Mouse (Mus musculus) forebrain, embryonic 16.5 days (tissue): ENCODE measurements around the gene Rhot2. TPM values are rescaled to one million over a fixed set of nuclear protein-coding genes. Genes with fewer than 3 reads are reported as not detected.

Experiments
- ATAC-seq: fragments of 200-750 bp; cut with Nextera tagmentation; 2 replicates; pipeline ENCODE4 v1.8.0; 2017; ENCODE audit warnings: mild to moderate bottlenecking, moderate library complexity
- H3K27ac ChIP-seq: fragments of 300-500 bp; sonication (generic); 2 replicates; pipeline ENCODE4 v1.5.1; 2014; ENCODE audit warnings: low read length, control low read depth
- H3K27me3 ChIP-seq: fragments of 300-500 bp; sonication (generic); replicated peaks from 2 replicates; pipeline ENCODE4 v1.6.1; 2014; ENCODE audit warnings: low read length; ENCODE audit not compliant: control insufficient read depth, insufficient read depth
- H3K36me3 ChIP-seq: fragments of 300-500 bp; sonication (generic); 2 replicates; pipeline ENCODE4 v1.6.1; 2014; ENCODE audit not compliant: control insufficient read depth, insufficient read depth
- H3K4me1 ChIP-seq: fragments of 300-500 bp; sonication (generic); replicated peaks from 2 replicates; pipeline ENCODE4 v1.6.1; 2014; ENCODE audit warnings: low read length; ENCODE audit not compliant: control insufficient read depth, insufficient read depth
- H3K4me2 ChIP-seq: fragments of 300-500 bp; sonication (generic); 2 replicates; pipeline ENCODE4 v1.6.1; 2014; ENCODE audit warnings: mild to moderate bottlenecking, low read length, control low read depth
- H3K4me3 ChIP-seq: fragments of 300-500 bp; sonication (generic); replicated peaks from 2 replicates; pipeline ENCODE4 v1.5.1; 2014; ENCODE audit warnings: mild to moderate bottlenecking, low read length, control low read depth
- H3K9ac ChIP-seq: fragments of 300-500 bp; sonication (generic); replicated peaks from 2 replicates; pipeline ENCODE4 v1.6.1; 2014; ENCODE audit warnings: low read depth, low read length, control low read depth
- H3K9me3 ChIP-seq: fragments of 300-500 bp; sonication (generic); 2 replicates; pipeline ENCODE4 v1.6.1; 2016; ENCODE audit warnings: low read length; ENCODE audit not compliant: control insufficient read depth
- WGBS: fragments of 180-500 bp; shearing (Covaris S2); extraction: QIAGEN DNeasy Blood & Tissue Kit; methylation state at CpG from one replicate; pipeline ENCODE4 v1.1.7; 2014; 5-methylcytosine and 5-hydroxymethylcytosine counted together
- polyA plus RNA-seq: library from polyadenylated mRNA; unstranded; fragments of >200 nt; fragmentation: Nextera tagmentation; extraction: Ambion mirVana; gene quantifications from 2 replicates; pipeline ENCODE4 v1.2.1, GENCODE M21; 2015

The Rhot2 gene
- polyA plus RNA-seq, 1 experiment from 2014 or later: 20.3 TPM

DNA sequence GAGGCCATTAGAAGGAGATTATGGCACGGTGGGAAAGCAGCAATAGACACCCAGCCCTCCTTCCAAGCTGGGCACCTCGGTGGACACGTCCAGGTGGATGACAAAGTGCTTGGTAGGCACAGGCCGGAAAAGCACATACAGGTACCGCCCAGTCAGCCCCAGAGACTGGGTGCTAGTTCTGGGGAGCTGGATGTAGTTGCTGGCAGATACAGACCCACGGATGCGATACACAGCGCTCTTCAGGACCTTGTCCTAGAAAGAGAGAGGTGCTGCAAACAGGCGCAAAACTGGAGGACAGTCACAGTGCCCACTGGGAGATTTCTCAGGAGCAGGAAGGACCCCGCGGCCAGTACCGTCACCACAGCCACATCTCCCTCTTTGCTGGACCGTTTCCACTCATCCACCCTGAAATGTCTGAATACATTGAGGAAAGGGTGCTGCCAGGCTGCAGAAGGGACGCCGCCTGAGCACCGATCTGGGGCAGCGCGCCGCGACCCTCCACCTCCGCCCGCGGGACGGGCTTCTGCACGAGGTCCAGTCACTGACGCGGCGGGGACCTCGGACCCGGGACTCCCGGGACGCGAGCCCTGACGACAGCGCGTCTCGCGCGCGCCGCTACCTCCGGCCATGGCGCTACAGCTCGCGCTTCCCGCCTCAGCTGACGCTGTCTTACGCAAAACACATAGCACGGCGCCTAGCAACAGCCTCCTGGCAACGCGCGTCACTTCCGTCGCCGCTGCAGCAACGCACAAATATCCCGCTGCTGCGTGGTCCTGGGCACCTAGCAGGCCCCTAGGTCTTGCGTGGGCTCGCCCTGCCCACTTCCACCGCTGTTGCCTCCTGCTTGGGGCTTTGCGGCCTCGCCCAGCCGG is 16.4 kb upstream of the Rhot2 start, which contains the start of gene Wdr90:
TSS of gene Wdr90 (minus strand) at position 670 of the 872 bp plus-strand sequence.
- no peaks in the 10 kb centered on the region for H3K27me3 ChIP-seq
- no peaks in the 10 kb centered on the region for H3K9me3 ChIP-seq
- peak within 1 kb of the TSS; percentile 90 for H3K4me2 ChIP-seq
- peak within 1 kb of the TSS; percentile 75 for H3K4me3 ChIP-seq
- no peaks in the 10 kb centered on the region for H3K36me3 ChIP-seq
- peak within 1 kb of the TSS; percentile 80 for H3K27ac ChIP-seq
- H3K9ac ChIP-seq: peak within 1 kb of the TSS; percentile 72
- peaks cover 16% of the 10 kb centered on the region for H3K4me1 ChIP-seq
- ATAC-seq: peak; percentile 98
- 2% methylated on average over 65 of the region's 65 CpGs for WGBS

GRCm38 (mm10) chr17:25860229-25860628 is 15.6 kb upstream of the Rhot2 start:
- H3K4me2 ChIP-seq: peak overlapping the region; percentile 90
- H3K27ac ChIP-seq: no peak overlapping the region
- peaks cover 16% of the 10 kb centered on the region for H3K4me1 ChIP-seq
- no peak for ATAC-seq
- H3K36me3 ChIP-seq: no peaks in the 10 kb centered on the region
- no peak overlapping the region; the same call in 1 of the 2 replicates for H3K4me3 ChIP-seq
- H3K9me3 ChIP-seq: no peaks in the 10 kb centered on the region
- H3K27me3 ChIP-seq: no peaks in the 10 kb centered on the region
- H3K9ac ChIP-seq: peak overlapping the region; percentile 72; the same call in 1 of the 2 replicates
- 95% methylated on average over 6 of the region's 6 CpGs for WGBS

GRCm38 (mm10) chr17:25843636-25844395 is 835 bp downstream of the Rhot2 start:
- 3% methylated on average over 38 of the region's 38 CpGs for WGBS
- H3K27me3 ChIP-seq: no peaks in the 10 kb centered on the region
- peak overlapping the region; percentile 66 for H3K27ac ChIP-seq
- peak overlapping the region; percentile 87 for H3K4me3 ChIP-seq
- no peaks in the 10 kb centered on the region for H3K9me3 ChIP-seq
- peak; percentile 8; the same call in 1 of the 2 replicates for ATAC-seq
- H3K9ac ChIP-seq: peak overlapping the region; percentile 78
- peaks cover 26% of the 10 kb centered on the region for H3K36me3 ChIP-seq
- peak overlapping the region; percentile 89 for H3K4me2 ChIP-seq
- H3K4me1 ChIP-seq: peaks cover 16% of the 10 kb centered on the region

DNA sequence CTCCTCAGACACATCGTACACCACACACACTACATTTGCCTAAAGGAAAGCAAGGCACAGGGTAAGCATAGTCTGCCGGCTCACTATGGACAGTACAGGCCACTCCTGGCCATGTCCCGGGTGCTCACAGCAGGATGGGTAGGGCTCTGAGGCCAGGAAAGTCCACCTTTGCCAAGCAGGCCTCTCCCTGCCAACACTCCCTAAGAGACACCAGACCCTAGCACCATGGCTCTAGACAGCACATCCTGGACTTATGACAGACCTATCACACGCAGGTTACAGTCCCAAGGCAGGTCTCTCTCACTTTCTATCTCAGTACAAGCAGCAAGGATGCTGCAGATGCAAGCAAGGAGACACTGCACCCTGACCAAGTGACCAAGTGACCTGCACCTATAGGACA is 1.5 kb downstream of the Rhot2 start:
- Histone ChIP-seq H3K36me3 (peaks cover 26% of the 10 kb centered on the region), H3K9ac (no peak overlapping the region; the same call in 1 of the 2 replicates), H3K27ac (no peak overlapping the region), H3K4me3 (peak overlapping the region; percentile 87; the same call in 1 of the 2 replicates), H3K27me3 (no peaks in the 10 kb centered on the region), H3K4me2 (peak overlapping the region; percentile 89; the same call in 1 of the 2 replicates), H3K9me3 (no peaks in the 10 kb centered on the region), H3K4me1 (peaks cover 19% of the 10 kb centered on the region)
- 91% methylated on average over 4 of the region's 4 CpGs for WGBS
- no peak for ATAC-seq

DNA sequence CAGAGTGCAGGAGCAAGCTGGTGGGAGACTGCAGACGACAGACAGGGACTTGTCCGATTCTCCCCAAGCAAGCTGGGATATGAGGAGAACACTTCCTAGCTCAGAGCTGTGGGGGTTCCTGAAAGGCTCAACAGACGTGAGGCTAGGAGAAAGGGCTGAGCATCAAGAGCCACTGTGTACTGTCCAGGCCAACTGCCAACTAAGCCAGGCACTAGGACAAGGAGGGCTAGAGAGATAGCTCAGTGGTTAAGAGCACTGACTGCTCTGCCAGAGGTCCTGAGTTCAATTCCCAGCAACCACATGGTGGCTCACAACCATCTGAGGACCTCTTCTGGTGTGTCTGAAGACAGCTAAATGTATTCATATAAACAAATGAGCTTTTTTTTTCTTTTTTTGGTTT is 2.1 kb downstream of the Rhot2 start:
- Histone ChIP-seq H3K27ac (no peak overlapping the region), H3K4me1 (peaks cover 25% of the 10 kb centered on the region), H3K4me2 (no peak overlapping the region), H3K9me3 (no peaks in the 10 kb centered on the region), H3K36me3 (peaks cover 26% of the 10 kb centered on the region), H3K27me3 (no peaks in the 10 kb centered on the region), H3K4me3 (no peak overlapping the region), H3K9ac (no peak overlapping the region)
- WGBS: 78% methylated on average over 3 of the region's 3 CpGs
- ATAC-seq: no peak

- Histone ChIP-seq H3K4me1 (peaks cover 34% of the 10 kb centered on the region), H3K9me3 (no peaks in the 10 kb centered on the region), H3K27me3 (no peaks in the 10 kb centered on the region), H3K4me2 (no peak within 1 kb of the TSS), H3K36me3 (peaks cover 26% of the 10 kb centered on the region), H3K4me3 (no peak within 1 kb of the TSS), H3K9ac (no peak within 1 kb of the TSS), H3K27ac (no peak within 1 kb of the TSS)
- 93% methylated on average over 22 of the region's 22 CpGs for WGBS
- ATAC-seq: no peak
These were observed 3.4 kb downstream of the Rhot2 start, which contains the start of gene Gm20683 for GRCm38 (mm10) chr17:25841117-25841880. Gm20683 (minus strand) TSS chr17:25841763.

- no peak overlapping the region for H3K27ac ChIP-seq
- H3K4me2 ChIP-seq: no peak overlapping the region
- H3K4me3 ChIP-seq: no peak overlapping the region
- peaks cover 41% of the 10 kb centered on the region for H3K4me1 ChIP-seq
- WGBS: 91% methylated on average over 6 of the region's 6 CpGs
- H3K36me3 ChIP-seq: peaks cover 26% of the 10 kb centered on the region
- H3K9ac ChIP-seq: no peak overlapping the region
- ATAC-seq: no peak
- H3K9me3 ChIP-seq: no peaks in the 10 kb centered on the region
- no peaks in the 10 kb centered on the region for H3K27me3 ChIP-seq
These were observed 4.1 kb downstream of the Rhot2 start for GRCm38 (mm10) chr17:25840519-25840918.

DNA sequence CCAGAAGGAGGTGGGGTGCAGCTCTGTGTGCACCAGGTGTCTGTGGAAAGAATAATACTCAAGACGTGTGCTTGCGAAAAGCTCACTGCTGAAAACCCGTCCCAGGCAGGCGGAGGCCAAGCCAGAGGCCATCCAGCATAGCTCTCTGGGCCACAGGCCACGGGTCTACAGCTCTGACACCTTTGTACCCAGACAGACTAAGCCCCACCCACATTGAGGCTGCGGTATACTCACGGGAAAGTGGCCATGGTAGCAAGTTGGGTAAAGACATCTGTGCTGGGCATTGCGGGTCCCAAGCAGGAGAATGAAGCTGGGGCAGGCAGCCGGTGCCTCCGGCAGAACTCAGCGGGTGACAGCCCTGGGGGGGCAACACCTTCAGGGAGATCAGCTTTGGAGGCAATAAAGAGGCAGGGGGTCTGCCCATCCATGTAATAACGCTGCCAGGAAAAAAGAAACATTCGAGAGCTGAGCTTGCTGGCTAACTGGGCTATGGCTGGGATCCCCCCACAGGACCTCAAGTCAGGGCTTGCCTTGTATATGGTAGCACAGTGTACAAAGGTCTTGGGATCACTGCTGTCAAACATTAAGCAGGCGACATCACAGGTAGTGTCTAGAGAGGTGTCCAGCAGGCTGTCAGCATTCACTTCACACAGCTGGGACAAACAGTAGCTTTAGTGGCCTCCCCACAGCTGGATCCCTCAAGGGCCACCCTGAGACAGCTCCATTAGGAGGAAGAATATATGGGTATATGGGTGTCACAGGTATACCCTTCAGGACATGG is 5.0 kb downstream of the Rhot2 start:
- Histone ChIP-seq H3K27ac (no peak overlapping the region), H3K4me3 (no peak overlapping the region), H3K36me3 (peaks cover 26% of the 10 kb centered on the region), H3K9me3 (no peaks in the 10 kb centered on the region), H3K4me1 (peaks cover 46% of the 10 kb centered on the region), H3K27me3 (no peaks in the 10 kb centered on the region), H3K9ac (no peak overlapping the region), H3K4me2 (no peak overlapping the region)
- WGBS: 90% methylated on average over 14 of the region's 14 CpGs
- no peak for ATAC-seq
